Mouse (Mus musculus) heart, adult 2 months (tissue): ENCODE measurements around the gene Agk. TPM values are rescaled to one million over a fixed set of nuclear protein-coding genes. Genes with fewer than 3 reads are reported as not detected.

Experiments used
- DNase-seq, 2 experiments: peaks; one replicate each; pipeline ENCODE4 v3.0.0; 2021
- H3K27ac ChIP-seq: fragments of 200-600 bp; 2 replicates; pipeline ENCODE4 v1.8.1; 2022
- H3K27me3 ChIP-seq: fragments of 200-500 bp; 2 replicates; pipeline ENCODE4 v1.6.1; 2012; ENCODE audit warnings: mild to moderate bottlenecking, low read length, inconsistent platforms, mixed read lengths; ENCODE audit not compliant: control insufficient read depth, insufficient read depth
- H3K36me3 ChIP-seq: fragments of 200-500 bp; 2 replicates; pipeline ENCODE4 v1.6.1; 2012; ENCODE audit warnings: low read length, inconsistent platforms; ENCODE audit not compliant: control insufficient read depth, insufficient read depth
- H3K4me1 ChIP-seq: fragments of 200-500 bp; 2 replicates; pipeline ENCODE4 v1.6.1; 2011; ENCODE audit warnings: low read length; ENCODE audit not compliant: control insufficient read depth, insufficient read depth
- H3K4me3 ChIP-seq: fragments of 200-600 bp; 2 replicates; pipeline ENCODE4 v1.8.1; 2022
- H3K79me2 ChIP-seq: fragments of 200-500 bp; replicated peaks from 2 replicates; pipeline ENCODE4 v1.6.1; 2012; ENCODE audit warnings: mild to moderate bottlenecking, inconsistent platforms, low read length, moderate library complexity, mixed read lengths; ENCODE audit not compliant: control insufficient read depth, insufficient read depth
- H3K9ac ChIP-seq: fragments of 200-500 bp; 2 replicates; pipeline ENCODE4 v1.6.1; 2012; ENCODE audit warnings: low read depth, mild to moderate bottlenecking, control low read depth, inconsistent platforms, low read length, mixed read lengths
- CTCF ChIP-seq: fragments of 200-600 bp; IDR thresholded peaks from 2 replicates; pipeline ENCODE4 v1.8.1; 2022; ENCODE audit warnings: antibody characterized with exemption, mild to moderate bottlenecking, moderate library complexity
- EP300 ChIP-seq: fragments of 200-500 bp; IDR thresholded peaks from 2 replicates; pipeline ENCODE4 v1.6.1; 2011; ENCODE audit warnings: low read depth, low read length, control low read depth; ENCODE audit not compliant: insufficient read depth
- POLR2A ChIP-seq: fragments of 200-500 bp; IDR thresholded peaks from 2 replicates; pipeline ENCODE4 v1.6.1; 2011; ENCODE audit warnings: mild to moderate bottlenecking, low read depth, low read length, control low read depth; ENCODE audit not compliant: insufficient read depth
- WGBS: fragments of 180-500 bp; shearing (Covaris S2); methylation state at CpG from one replicate; pipeline ENCODE4 v1.1.7; 2018; 5-methylcytosine and 5-hydroxymethylcytosine counted together
- intact Hi-C: fragments of 180-260 bp; cut with DNase I; formaldehyde crosslinking; loops from one replicate; pipeline ENCODE4 v1.15.1; 2025
- polyA plus RNA-seq: library from polyadenylated mRNA; depleted of rRNA; stranded (reverse); fragments of >200 nt; gene quantifications from 2 replicates; pipeline ENCODE4 v1.2.3, GENCODE M21; 2012
- total RNA-seq, 2 experiments: library from RNA; stranded (reverse); gene quantifications; 2 replicates each; pipeline ENCODE4 v1.2.3; 2021

Gene Agk
- total and polyA plus RNA-seq, 3 experiments, result 10.7 to 17.5 (median 16.6) TPM

GRCm38 (mm10) chr6:40429521-40429931, 104.6 kb downstream of the Agk start:
- no peaks in the 10 kb centered on the region for H3K36me3 ChIP-seq
- H3K9ac ChIP-seq, result no peak overlapping the region
- no peak overlapping the region for H3K4me3 ChIP-seq
- WGBS, result 63% methylated on average over 4 of the region's 4 CpGs
- DNase-seq, result no peak
- no peak overlapping the region for H3K27ac ChIP-seq
- H3K79me2 ChIP-seq, result no peaks in the 10 kb centered on the region; the same call in 1 of the 2 replicates
- H3K27me3 ChIP-seq, result no peaks in the 10 kb centered on the region
- intact Hi-C loops, result no loop called here
- no peaks in the 10 kb centered on the region for H3K4me1 ChIP-seq
- TF ChIP-seq CTCF (no peak), POLR2A (no peak), EP300 (no peak)

GRCm38 (mm10) chr6:40430251-40430650, 105.3 kb downstream of the Agk start:
- Histone ChIP-seq H3K79me2 (no peaks in the 10 kb centered on the region; the same call in 1 of the 2 replicates), H3K9ac (no peak overlapping the region), H3K4me3 (no peak overlapping the region), H3K27ac (no peak overlapping the region), H3K4me1 (no peaks in the 10 kb centered on the region), H3K27me3 (no peaks in the 10 kb centered on the region), H3K36me3 (no peaks in the 10 kb centered on the region)
- intact Hi-C loops, result no loop called here
- WGBS, result 87% methylated on average over 3 of the region's 3 CpGs
- TF ChIP-seq POLR2A (no peak), EP300 (no peak), CTCF (no peak)
- no peak for DNase-seq

DNA sequence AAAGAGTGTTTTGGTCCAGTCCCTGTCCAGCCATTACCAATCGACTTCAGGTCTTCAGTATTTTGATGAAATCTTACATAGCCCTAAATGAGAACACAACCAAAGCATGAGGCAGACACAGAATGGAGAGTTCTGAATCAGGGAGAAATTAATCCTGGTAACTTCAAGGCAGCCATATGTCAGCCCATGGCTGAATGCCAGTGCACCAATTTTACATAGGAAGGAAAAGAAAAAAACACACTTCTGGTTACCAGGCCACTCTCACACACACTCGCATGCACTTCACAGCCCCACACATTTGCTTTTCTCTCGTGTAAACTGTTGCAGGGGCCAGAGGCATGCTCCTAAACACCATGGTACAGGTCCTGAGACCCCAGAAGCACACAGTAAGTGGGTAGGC, 105.9 kb downstream of the Agk start:
- TF ChIP-seq CTCF (no peak), EP300 (no peak), POLR2A (no peak)
- H3K4me3 ChIP-seq, result no peak overlapping the region
- intact Hi-C loops, result no loop called here
- DNase-seq, result no peak
- H3K9ac ChIP-seq, result no peak overlapping the region
- no peaks in the 10 kb centered on the region for H3K27me3 ChIP-seq
- H3K79me2 ChIP-seq, result no peaks in the 10 kb centered on the region; the same call in 1 of the 2 replicates
- no peaks in the 10 kb centered on the region for H3K36me3 ChIP-seq
- no peak overlapping the region for H3K27ac ChIP-seq
- 71% methylated on average over 3 of the region's 3 CpGs for WGBS
- H3K4me1 ChIP-seq, result no peaks in the 10 kb centered on the region

- DNase-seq, result no peak
- Histone ChIP-seq H3K27ac (no peak overlapping the region), H3K4me1 (no peaks in the 10 kb centered on the region), H3K36me3 (no peaks in the 10 kb centered on the region), H3K27me3 (no peaks in the 10 kb centered on the region), H3K9ac (no peak overlapping the region), H3K79me2 (no peaks in the 10 kb centered on the region; the same call in 1 of the 2 replicates), H3K4me3 (no peak overlapping the region)
- intact Hi-C loops, result no loop called here
- 73% methylated on average over 4 of the region's 4 CpGs for WGBS
- TF ChIP-seq POLR2A, result no peak
- no peak for TF ChIP-seq CTCF
- no peak for TF ChIP-seq EP300
Observed at GRCm38 (mm10) chr6:40431356-40431755, 106.4 kb downstream of the Agk start.

GRCm38 (mm10) chr6:40431812-40432211, 106.8 kb downstream of the Agk start:
- TF ChIP-seq EP300 (no peak), CTCF (no peak), POLR2A (no peak)
- no peak for DNase-seq
- Histone ChIP-seq H3K27ac (no peak overlapping the region), H3K9ac (no peak overlapping the region), H3K4me1 (no peaks in the 10 kb centered on the region), H3K27me3 (no peaks in the 10 kb centered on the region), H3K36me3 (no peaks in the 10 kb centered on the region), H3K4me3 (no peak overlapping the region), H3K79me2 (no peaks in the 10 kb centered on the region; the same call in 1 of the 2 replicates)
- intact Hi-C loops, result no loop called here

DNA sequence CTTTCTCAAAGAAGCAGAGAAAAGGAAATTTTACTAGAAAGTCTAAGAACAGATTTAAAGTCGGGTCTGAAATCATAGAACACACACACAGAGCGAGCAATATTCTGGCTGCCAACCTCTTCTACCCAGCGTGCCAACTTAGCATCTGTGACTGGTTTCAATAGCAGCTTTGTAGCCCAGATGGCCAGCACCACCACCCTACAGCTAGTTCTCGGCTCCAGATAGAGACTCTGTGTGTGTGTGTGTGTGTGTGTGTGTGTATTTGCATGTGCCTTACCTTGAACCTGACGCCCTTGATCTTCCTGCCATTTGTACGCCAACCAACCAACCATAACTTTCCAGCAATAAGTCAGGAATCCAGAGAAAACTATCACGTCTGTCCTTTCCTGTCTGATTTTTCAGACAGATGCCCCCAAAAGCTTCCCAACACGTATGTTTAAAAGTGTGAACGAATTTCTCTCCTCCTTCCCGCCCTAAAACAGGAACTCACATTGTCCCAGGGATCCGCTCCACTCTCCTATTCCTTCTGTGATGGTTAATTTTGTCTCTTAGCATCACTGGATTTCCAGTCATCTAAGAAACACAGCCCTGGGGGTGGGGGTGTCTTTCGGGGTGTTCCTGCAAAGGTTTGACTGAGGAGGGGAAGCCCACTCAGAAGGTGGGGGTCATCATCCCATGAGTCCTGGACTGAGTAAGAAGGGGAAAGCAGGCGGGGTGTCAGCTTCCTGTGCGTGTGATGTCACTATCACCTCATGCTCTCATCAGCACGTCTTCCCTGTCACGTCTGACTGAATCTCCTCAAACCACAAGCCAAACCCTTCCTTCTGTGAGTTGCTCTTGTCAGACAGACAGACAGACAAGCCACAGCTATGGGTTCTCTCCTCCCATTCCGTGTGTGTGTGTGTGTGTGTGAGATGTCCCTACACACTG, 107.6 kb downstream of the Agk start:
- no peaks in the 10 kb centered on the region for H3K27me3 ChIP-seq
- intact Hi-C loops, result no loop called here
- no peak overlapping the region for H3K9ac ChIP-seq
- no peak overlapping the region for H3K4me3 ChIP-seq
- H3K27ac ChIP-seq, result no peak overlapping the region
- TF ChIP-seq EP300 (no peak), CTCF (no peak), POLR2A (no peak)
- 87% methylated on average over 17 of the region's 17 CpGs for WGBS
- H3K4me1 ChIP-seq, result no peaks in the 10 kb centered on the region
- no peak for DNase-seq
- no peaks in the 10 kb centered on the region for H3K36me3 ChIP-seq
- H3K79me2 ChIP-seq, result no peaks in the 10 kb centered on the region; the same call in 1 of the 2 replicates
